Mouse (Mus musculus) heart, adult 2 months (tissue): ENCODE measurements around the gene Mag.

Source experiments
- CTCF ChIP-seq: fragments of 200-600 bp; IDR thresholded peaks from 2 replicates; pipeline ENCODE4 v1.8.1; 2022; ENCODE audit warnings: antibody characterized with exemption, mild to moderate bottlenecking, moderate library complexity
- EP300 ChIP-seq: fragments of 200-500 bp; IDR thresholded peaks from 2 replicates; pipeline ENCODE4 v1.6.1; 2011; ENCODE audit warnings: low read depth, low read length, control low read depth; ENCODE audit not compliant: insufficient read depth
- POLR2A ChIP-seq: fragments of 200-500 bp; IDR thresholded peaks from 2 replicates; pipeline ENCODE4 v1.6.1; 2011; ENCODE audit warnings: mild to moderate bottlenecking, low read depth, low read length, control low read depth; ENCODE audit not compliant: insufficient read depth

DNA sequence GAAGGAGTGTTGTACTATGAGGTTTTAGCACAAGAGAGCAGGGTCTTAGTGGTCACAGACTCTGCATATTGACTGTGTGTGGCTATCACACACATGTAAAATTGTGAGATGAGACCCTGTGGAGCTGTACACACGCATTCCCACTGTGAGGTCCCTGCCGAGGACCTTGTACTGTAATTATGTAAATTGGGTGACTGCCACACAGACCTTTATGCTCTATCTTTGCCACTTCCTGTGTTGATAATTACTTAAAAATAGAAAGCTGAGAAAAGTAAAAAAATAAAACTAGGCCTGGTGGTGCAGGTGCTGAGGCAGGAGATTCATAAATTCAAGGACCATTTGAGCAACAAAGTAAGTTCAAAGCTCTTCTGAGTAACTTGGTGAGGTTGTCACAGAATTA, 24.0 kb downstream of the Mag start:
- no peak for TF ChIP-seq EP300
- TF ChIP-seq POLR2A, result no peak
- TF ChIP-seq CTCF, result no peak
